Mouse (Mus musculus) lung, postnatal 0 days (tissue): ENCODE results near the gene Mobp.

Source experiments
- CTCF ChIP-seq: IDR thresholded peaks from 2 replicates; pipeline ENCODE4 v1.5.1; 2016; ENCODE audit warnings: antibody characterized with exemption, mild to moderate bottlenecking
- EP300 ChIP-seq: IDR thresholded peaks from 2 replicates; pipeline ENCODE4 v1.6.1; 2016; ENCODE audit warnings: antibody characterized with exemption, mild to moderate bottlenecking, control low read depth

GRCm38 (mm10) chr9:120144474-120144873 is 5.0 kb upstream of the Mobp start:
- TF ChIP-seq CTCF, result no peak
- no peak for TF ChIP-seq EP300
